Mouse (Mus musculus) gastrocnemius, postnatal 25 days (tissue): ENCODE data around the gene Fgfr2. TPM values are rescaled to one million over a fixed set of nuclear protein-coding genes. Genes with fewer than 3 reads are reported as not detected.

Experiments
- DNase-seq: peaks from one replicate; pipeline ENCODE4 v3.0.0; 2022
- total RNA-seq, 2 experiments: library from RNA; stranded (reverse); gene quantifications; 1 replicate in 1 of 2; 2 replicates in 1 of 2; pipeline ENCODE4 v1.2.3; 2021

Fgfr2 gene
- total RNA-seq, 2 experiments from 2014 or later = 0.33 to 0.96 TPM

DNA sequence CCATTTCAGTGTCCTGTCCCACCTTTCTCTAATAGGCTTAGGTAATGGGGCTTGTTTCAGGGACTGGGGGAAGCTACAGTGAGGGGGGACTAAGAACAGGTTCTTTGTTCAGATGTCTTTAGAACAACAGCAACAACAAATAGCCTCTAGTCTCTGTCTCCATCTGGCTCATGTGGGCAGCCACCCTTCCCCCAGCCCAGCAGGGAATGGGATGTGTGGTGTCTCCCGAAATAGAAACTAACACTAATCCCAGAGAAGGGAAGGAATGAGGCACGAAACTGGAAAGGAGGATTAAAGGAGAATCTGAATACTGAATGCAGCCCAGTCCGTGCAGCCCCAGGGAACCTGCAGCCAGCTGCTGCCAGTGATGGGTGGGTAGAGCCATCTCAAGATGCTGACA is 2235.2 kb downstream of the Fgfr2 start:
- no peak for DNase-seq

GRCm38 (mm10) chr7:130886246-130886645 is 2236.9 kb downstream of the Fgfr2 start:
- no peak for DNase-seq

DNA sequence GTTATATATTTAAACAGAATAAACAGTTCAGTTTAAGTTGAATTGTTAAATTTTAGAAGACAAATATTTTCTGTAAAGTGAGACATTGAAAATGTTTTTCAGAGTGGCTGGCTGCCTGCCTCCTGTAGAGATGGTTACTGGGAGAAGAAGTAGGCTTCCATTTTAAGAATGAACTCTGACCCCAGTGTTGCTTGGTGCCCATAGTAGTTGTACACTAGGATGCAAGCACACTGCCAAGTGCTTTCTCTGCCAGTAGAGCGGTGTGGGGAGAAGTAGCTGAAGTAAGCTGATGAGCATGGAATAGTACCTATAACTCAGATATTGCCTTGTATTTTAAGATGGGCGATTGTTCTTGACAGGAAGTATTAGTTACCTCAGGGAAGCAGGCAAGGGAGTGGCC is 2239.0 kb downstream of the Fgfr2 start:
- no peak for DNase-seq

GRCm38 (mm10) chr7:130867256-130867655 is 2255.9 kb downstream of the Fgfr2 start:
- no peak for DNase-seq

DNA sequence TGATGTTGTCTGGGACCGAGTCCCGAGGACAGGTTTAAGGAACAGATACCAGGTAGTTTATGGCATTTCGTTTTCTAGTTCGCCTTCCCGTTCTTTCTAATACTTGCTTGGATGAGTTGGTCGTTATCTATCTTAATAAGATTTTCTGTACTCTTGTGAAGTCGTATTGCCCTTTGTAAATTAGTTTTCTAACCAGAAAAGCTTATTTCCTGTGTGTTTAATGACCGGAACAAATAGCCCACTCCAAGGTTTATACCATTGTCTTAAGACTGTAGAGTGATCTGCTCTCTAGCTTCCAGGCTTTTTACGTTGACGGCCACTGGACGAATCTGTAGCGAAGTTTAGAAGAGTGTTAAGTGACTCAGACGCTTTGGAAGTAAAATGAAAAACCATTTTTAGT is 2256.5 kb downstream of the Fgfr2 start:
- DNase-seq = no peak

- peak; percentile 98 for DNase-seq
Measured at GRCm38 (mm10) chr7:130865613-130866591, 2257.2 kb downstream of the Fgfr2 start, which contains the start of gene Plekha1. Gene Plekha1 (plus strand): TSS chr7:130865756.

GRCm38 (mm10) chr7:130864711-130865110 is 2258.4 kb downstream of the Fgfr2 start:
- DNase-seq = no peak

DNA sequence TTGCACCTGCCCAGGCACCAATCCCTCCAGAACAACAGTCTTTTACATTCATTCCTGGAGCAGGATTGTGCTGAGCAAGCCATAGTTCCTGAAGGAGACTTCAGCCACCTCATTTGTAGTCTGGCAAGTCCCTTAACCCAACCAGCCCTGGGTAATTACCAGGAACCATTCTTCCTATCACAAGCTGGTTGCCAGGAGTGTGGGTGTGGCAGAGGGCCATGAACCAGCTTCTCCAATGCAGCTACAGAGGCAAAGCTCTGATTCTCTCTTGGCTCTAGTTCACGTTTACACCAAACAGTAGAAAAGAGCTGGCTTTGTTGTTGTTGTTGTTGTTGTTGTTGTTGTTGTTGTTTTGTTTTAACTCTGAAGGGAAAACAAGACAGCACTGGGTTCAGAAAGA is 2260.6 kb downstream of the Fgfr2 start:
- no peak for DNase-seq

GRCm38 (mm10) chr7:130860721-130861142 is 2262.4 kb downstream of the Fgfr2 start:
- no peak for DNase-seq

DNA sequence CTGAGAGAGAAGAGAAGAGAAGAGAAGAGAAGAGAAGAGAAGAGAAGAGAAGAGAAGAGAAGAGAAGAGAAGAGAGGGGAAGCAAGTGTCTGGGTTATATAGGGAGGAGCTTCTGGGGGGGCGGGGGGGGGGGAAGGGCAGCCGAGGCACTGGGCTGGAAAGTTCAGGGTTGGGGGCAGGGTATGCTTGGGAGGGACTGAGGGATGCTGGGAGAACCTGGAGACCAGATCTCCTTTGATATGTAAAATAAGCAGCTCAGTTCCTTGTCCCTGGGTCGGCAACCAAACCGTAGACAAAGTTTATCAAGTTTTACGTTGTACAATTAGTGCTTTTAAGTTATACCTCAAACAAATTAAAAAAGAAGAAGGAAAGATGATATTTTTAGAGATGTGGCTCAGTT is 2263.2 kb downstream of the Fgfr2 start:
- no peak for DNase-seq

DNA sequence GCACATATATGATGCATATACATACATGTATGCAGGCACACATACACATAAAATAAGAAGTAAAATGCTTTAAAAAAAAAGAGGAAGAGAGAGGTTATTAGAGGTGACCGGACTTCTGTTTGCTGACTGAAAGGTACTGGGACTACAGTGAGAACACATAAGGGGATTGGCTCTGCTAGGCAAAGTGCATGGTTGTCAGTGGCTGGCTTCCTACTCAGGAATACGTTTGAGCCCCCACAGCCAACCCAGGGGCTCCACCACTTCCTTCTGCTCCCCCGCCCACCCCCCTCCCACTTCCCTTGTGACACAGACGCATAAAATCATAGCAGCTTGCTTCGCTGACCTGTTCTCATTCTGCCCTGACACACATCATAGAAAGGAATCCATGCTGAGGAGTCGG is 2265.2 kb downstream of the Fgfr2 start:
- DNase-seq = no peak

- DNase-seq = no peak
Measured at GRCm38 (mm10) chr7:130855681-130856080, 2267.5 kb downstream of the Fgfr2 start.

- DNase-seq = no peak
Measured at GRCm38 (mm10) chr7:130854684-130855292, 2268.4 kb downstream of the Fgfr2 start.

DNA sequence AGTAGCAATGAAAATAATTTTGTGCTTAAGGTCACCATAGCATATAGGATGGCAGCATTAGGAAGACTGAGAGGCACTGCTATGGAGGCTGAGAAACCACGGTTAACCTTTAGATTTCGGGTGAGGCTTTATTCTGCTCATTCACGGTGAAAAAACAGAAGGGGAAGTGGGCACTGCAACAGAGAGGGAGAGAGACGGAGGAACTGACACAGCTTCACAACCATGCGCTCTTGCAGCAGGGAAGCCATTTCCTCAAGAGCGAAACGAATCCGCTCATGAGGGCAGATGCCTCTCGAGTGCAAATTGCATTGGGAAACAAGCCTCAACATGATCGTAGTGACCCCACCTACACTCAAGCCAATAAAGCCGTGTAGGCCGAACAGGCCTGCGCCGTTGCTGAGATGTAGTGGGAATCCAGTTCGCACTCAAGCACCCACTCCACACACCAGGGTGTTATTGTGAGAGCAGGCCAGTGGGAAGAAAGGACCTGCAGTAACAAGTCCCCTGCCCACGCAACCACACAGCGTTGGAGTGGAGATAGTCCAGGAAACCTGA is 2275.9 kb downstream of the Fgfr2 start:
- DNase-seq = no peak

- DNase-seq = no peak
Measured at GRCm38 (mm10) chr7:130839380-130840100, 2283.6 kb downstream of the Fgfr2 start.

- no peak for DNase-seq
Measured at GRCm38 (mm10) chr7:130838658-130839025, 2284.5 kb downstream of the Fgfr2 start.

- DNase-seq = no peak
Measured at GRCm38 (mm10) chr7:130837941-130838657, 2285.1 kb downstream of the Fgfr2 start.

- DNase-seq = no peak
Measured at GRCm38 (mm10) chr7:130836066-130836465, 2287.1 kb downstream of the Fgfr2 start.

DNA sequence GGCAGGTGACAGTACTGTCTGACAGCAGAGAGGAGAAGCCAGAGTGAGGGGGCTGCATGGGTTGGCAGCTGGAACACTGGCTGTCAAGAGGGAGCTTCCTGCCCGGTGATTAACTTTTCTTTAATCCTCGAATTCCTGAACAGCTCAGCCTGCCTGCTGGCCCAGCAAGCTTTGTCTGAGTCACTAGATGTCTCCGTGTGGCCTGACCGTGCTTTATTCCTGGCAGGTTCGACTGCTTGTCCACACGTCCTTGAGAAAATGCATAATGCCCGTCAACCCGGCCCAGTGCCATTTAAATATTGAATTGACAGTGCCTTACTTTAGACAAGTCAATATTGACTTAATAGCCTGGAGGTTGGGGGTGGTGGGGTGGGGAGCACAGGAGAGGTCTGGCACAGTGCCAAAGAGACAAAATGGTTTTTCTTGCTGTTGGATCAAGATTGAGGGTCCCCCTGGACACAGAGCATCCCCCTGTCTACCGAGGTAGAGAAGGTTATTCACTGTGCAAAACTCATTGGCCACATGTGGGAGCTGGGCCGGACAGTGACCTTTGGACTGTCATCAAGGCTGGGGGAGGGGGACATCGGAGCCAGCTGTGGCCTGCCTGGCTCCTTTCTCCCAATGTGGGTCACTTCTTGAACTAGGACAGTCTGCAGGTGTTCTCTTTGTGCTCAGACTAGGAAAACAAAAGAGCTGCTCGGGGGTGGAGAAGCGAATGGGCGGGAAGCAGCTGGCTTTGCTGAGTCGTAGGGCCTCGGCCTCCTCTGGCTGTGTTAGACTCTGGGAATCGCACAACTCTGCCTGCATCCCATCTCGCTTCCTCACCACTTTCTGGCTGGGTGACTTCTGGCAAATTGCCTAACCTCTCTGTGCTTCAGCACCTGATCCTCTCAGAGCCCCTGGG is 2287.9 kb downstream of the Fgfr2 start:
- no peak for DNase-seq

DNA sequence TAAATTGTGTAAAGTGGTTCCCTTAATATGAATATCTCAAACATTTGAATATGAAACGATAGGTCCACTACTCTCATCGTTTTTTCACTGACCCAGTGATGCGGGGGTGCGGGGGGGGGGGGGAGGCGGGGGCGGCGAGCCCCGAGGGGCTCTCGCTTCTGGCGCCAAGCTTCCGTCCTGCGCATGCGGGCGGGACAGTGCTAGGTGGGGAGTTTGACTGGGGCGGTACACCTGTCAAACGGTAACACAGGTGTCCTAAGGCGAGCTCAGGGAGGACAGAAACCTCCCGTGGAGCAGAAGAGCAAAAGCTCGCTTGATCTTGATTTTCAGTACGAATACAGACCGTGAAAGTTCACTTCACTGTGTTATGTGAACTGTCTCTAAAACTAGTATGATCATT is 2288.9 kb downstream of the Fgfr2 start:
- no peak for DNase-seq

DNA sequence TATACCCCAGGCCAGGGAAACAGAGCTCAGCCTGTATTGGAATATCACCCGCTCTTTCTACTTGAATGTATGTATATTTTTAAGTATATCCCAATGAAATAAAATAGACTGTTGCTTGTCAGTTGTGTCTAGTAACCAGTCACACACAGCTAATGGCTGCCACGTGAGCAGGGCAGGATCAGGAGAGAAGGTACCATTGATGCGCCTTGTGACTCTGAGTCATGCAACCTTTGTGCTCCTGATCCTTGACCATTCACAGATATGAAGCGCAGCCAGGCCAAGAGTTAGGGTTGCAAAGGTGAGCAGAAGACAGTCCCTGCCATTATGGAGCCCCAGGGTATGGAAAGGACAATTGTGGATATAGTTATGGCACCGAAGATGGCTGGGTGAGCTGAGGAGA is 2291.6 kb downstream of the Fgfr2 start:
- DNase-seq = no peak
